Mouse (Mus musculus): ENCODE data around the gene Il1r2.

Il1r2 gene

DNA sequence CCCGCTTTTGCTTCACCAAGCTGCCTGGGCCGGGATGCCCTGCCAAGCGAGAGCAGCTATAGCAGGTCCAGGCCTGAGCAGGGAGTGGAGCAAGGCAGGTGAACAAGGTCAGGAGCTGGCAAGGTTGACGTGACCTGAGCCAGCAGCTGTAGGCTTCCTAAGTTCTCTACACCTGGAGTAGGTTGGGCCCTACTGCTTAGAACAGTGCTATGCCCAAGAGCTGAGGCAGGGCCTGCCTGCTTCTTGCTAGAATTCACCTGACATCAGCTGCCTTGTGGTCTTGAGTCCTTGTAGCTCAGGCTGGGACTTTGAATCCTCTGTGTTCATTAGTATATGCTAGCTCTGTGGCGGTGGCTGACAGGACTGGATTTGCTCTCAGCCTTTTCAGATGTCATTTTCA, at the start of gene Il1r2:
Il1r2 (plus strand) TSS at position 301 of the 400 bp plus-strand sequence.
- no peak for DNase-seq

DNA sequence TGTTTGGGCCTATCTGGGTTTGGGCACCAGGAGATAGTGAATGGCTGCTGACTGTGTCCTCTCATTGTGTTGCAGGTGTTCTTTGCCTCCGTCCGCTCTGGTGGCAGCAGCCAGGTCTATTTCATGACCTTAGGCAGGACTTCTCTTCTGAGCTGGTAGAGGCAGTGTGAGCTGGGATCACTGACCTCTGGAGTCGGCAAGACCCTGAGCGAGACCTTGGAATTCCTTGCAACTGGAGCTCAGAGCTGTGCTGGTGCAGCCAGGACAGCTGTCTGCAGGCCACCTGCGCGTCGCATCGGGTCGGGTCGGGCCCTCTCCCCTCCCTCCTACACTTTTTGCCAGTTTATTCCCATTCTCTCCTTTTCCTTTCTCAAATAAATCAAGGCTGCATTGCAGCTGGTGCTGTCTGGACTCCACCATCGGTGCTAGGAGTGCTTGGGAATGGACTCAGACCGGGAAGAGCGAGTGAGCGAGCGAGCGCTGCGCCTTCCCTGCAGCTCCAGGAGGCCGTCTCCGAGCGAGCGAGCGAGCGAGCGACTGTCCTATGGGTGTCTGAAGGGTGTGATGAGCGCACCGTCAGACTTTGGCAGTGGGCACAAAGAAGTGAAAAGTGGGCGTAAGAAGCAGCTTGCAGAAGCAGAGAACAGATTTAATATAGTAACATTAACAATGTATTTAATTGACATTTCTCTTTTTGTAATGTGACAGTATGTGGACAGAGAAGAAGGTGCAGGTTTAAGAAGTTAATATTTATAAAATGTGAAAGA, 49.1 kb upstream of the Il1r2 start:
- DNase-seq, result no peak

DNA sequence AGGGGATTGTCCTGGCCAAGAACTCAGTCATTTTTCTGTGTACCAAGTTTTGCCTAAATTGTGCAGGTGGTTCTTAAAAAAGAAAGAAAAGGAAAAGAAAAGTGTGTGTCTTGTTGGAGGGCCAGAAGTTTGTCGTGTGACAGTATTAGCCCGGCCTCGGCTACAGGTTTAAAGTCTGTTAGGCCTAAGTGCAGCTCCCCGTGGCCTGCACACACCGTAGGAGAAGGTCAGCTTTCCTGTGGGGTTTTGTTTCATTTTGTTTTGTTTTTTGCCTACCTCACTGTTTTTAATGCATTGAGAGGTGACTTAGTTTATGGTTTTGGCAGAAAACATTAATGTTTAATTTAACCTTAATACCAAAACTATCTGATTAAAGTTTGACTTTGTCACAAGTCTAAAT, 48.5 kb upstream of the Il1r2 start:
- DNase-seq, result no peak

DNA sequence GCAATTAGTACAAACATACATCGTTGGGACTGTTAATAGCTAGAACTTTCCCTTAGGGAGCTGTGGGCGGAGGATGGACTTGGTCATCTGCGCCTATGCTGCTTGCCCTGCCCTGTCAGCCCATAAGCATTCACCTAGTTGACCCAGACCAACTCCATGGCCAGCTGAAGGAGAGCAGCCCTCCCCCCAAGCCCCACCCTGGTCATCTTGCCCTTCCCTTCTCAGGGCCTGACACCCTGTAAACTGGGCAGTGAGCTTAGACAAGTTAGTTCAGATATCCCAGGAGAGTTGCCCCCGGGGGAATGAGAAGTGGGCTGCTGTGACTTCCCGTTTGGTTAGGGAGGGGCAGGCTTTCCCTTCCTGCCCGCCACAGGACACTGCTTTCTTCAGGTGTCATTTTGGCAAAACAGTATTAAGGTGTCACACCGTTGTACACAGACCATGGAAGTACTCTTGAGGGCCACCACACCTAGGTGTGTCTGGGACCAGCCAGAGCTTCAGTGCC, 46.7 kb upstream of the Il1r2 start:
- no peak for DNase-seq

DNA sequence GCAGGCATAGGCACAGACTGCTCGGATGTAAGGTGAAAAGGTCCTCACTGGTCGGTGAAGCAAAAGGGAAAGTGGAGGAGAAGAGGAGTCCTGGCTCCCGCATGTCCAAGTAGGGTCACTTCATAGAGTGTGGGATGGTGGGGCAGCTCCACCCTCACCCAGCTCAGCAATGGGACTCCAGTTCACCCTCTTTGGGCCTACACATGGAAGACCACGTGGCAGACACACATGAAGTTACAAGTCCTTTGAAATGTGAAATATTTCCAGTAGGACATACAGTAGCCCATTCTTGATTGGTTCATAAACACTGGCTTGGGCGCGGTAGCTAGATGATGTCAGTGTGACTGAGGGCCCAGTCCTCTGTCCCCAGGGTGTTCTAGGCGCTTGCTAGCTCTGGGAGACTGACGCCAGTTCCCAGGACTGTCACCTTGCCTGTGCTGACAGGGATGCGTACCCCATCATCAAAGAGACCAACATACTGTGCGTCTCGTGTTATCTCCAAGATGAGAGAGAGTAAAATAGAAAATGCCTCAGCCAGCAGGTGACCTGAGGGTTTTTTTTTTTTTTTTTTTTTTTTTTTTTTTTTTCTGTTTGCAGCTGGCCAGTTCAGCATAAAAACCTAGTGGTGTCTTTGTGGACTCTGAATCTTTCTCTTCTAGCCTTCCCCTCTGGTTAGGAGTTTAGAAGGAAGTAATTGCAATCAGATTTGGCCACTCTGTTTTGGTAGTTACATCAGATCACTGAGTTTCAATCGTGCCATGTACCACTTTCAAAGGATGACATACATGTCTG, 45.5 kb upstream of the Il1r2 start:
- DNase-seq, result no peak

DNA sequence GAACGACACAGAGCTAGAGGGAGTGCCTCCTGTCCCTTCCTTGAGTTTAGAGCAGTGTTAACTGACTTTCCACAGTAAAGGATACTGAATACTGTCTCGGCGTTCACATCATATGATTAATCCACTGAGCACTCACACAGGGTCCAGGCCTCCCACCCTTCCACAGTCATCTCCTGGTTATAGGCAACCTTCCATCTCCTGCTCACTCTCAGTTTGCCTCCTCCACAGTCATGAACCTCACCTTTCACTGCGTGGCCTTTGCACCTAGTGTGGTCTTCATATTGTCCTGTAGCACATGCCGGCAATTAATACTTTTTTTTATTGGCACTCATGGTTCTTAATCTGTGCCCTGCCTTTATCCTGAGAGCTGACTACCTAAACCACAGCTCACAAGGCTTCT, 44.3 kb upstream of the Il1r2 start:
- DNase-seq, result no peak

DNA sequence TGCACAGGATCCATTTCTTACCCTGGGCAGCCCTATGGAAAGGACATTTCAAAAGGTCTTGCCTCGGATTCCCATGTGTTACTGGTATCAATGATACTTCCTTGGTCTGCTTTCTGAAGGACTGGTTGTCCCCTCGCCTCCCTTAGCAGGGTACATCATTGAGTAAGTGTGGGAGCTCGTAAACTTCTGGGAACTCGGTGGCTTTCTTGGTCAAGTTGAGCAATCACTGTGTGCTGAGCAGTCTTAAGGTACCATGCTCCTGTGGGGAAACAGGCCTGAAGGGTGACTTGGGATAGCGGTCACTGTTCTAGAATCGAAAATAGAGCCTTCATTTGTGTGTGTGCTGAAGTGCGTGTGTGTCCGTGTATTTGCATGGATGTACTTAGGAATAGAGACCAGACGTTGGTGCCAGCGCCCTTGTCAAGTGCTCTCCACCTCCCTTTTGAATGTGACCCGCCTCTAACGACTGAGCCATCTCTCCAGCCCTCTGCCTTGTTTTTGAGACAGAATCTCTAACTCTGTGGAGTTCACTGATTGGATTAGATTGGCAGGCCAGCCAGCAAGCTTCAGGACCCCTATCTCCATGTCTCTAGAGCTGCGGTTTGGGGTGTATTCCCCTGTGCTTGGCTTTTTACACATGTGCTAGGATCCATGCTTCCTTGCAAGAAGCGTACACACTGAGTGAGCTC, 43.4 kb upstream of the Il1r2 start:
- no peak for DNase-seq

DNA sequence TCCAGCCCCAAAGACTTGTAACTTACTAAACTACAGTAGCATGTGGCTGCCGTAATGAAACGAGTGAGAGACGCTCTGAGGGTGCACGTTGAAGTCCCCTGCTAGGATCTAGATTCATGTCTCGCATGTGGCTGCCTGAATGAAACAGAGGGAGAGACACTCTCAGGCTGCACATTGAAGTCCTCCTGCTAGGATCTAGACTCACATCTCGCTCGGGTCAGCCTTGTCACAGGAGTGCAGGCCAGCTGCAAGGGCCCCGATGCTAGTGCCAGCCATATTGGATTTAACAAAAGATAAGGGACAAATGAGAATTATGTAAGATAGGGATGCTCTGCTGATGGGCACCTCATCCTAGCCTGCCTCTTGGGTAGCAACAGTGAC, 42.9 kb upstream of the Il1r2 start:
- DNase-seq, result no peak

DNA sequence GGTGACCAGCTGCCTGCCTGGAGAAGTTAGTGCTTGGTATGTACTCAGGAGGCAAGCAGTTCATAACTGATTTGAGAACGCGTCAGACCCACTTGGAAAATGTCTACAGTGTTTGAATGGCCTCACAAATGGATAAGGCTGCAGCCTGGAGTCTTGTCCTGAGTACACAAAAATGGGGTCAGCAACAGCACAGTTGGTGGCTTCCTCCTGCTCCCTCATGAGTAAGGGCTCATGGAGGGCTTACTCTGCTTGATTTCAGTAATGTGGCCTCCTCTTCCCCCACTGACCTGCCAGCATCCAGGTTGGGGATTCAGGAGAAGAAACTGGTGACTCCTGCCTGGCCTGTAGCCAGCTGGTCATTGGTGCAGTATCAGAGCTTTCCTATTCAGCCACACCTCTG, 42.3 kb upstream of the Il1r2 start:
- DNase-seq, result no peak

DNA sequence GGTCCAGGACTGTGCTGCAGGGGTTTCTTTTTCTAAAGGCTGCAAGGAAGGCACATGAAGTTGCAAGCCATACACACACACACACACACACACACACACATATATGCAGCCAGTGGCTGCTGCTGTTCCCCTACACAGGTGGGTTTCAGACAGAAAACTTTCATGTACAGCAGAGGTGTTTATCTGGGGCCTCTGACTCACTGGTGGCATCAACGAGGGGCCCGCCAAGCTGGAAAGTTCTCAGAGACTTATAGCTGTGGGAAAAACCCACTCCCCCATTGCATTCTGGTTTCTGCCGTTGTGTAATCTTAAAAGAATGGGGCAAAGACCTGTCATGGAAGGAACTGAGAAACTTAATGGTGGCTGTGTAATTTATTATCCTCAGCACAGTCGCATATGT, 40.6 kb upstream of the Il1r2 start:
- no peak for DNase-seq

DNA sequence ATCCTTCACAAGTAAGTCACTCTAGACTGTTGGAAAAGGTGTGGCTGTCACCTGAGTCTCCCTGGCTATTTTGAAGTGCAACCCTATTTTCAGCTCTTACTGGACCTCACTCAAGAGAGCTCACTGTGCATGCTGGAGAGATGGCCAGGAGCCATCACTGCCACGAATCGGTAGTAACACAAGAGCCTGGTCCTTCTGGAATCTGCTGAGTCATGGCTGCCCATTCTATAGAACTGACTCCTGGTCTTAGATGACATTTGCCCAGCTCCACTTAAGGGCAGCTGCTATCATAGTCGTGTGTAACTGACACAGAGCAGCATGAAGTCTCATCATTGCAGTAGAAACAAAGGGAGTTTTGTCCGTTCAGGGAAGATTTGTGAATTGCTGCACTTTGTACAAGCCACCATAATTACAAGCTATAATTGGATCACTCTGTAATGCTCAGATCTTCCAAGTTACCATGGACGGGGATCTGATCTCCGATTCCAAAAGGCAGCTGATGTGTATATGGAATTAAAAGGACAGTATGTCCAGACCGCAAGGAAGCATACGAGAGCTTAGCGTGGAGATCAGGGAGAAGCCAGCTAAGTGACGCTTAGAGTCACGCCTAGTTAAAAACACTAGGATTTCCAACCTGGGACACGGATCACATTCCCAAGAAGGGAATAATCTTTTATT, 40.0 kb upstream of the Il1r2 start:
- DNase-seq, result no peak

DNA sequence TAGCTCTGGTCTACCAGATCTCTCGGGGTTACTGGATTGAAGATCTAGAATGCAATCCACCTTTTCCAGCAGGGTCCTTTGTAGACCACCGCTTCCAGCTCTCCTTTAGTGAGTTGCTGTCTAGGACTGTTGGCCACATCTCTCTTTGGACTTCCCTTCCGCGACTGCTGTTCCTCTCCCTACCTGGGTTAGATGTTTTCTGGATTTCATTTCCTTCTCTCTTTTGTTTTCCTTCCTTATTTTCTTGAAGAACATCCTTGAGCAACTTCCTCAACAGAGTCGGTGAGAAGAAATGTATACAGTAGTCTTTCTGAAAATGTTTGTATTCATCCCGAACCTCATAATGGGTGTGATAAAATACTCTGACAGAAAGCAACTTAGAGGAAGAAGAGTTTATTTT, 36.0 kb upstream of the Il1r2 start:
- no peak for DNase-seq

DNA sequence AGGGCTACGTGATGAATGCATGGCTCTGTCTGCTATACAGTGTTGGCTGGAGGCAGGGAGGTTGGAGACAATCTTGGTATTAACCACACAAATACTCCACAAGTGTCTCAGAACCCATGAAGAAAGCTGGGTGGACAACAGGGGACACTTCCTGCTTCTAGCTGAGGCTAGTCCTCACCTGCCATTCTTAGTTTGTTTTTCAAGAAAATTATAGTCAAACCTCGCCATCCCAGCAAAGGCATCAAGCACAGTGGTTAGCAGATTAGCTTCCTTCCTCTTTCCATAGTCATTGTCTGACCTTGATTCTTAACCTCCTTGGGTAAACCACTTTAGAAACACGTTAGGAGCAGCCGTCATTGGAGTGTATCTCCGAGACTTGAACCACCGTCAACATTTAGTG, 28.2 kb upstream of the Il1r2 start:
- DNase-seq, result no peak

DNA sequence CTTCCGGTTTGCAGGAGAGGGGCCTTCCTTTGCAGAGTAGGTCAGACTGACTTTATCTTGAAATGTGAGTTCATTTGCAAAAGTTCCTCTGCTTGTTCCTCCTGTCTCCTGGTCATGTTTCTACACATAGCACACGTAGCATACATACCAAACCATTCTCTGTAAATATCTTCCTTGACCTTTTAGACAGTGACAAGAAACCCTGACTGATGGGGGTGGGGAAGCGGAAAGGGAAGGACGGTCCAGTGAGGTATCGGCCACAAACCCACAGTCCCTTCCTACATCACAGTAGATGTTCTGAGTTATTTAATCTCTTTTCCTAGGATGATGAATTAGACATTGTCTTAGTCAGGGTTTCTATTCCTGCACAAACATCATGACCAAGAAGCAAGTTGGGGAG, 27.3 kb upstream of the Il1r2 start:
- no peak for DNase-seq

DNA sequence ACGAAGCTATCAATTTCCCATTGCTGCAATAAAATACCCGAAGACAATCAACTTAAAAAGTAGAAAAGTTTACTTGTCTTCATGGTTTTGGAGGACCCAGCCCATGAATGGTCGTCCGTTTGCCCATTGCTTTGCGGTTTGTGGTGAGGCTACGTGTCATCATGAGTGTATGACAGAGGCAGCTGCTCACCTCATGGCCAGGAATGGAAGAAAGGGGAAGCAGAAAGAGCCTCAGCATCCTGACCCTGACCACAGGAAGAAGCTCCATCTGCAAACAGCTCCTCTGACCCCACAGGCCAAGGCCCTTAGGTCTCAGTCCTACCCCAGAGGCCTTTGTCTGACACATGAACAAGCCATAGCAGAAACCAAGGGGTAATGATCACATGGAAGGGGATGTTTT, 22.7 kb upstream of the Il1r2 start:
- no peak for DNase-seq

DNA sequence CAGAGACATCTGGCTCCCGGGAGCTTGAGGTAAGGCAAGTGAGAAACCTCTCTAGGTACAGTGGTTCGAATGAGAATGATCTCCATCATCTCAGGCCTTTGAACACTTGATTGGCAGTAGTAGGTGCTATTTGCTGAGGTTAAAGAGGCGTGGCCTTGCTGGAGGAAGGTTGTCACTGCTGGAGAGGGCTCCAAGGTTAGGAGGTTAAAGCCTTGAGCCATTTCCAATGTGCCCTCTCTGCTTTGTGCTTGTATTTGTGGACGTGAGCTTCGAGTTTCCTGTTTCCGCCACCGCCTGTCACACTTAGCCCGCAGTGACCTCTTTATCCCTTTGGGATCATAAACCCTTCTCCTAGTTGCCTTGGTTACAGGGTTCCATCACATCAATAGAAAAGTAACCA, 21.7 kb upstream of the Il1r2 start:
- DNase-seq, result no peak

DNA sequence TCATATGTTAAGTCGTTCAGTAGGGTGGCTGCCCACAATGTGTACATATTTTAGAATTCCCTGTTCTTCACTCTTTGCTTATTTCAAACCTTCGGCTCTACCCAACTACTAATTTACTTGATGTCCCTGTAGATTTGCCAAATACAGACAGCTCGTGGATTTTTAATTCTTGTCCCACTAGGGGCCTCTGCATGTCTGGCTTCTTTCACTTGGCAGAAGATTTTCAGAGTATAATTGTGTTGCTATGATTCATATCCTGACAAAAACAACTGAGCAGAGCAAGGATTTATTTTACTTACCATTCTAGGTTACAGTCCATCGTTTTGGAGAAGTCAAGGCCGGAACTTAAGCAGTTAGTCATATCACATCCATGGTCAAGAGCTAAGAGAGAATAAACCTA, 20.8 kb upstream of the Il1r2 start:
- no peak for DNase-seq

DNA sequence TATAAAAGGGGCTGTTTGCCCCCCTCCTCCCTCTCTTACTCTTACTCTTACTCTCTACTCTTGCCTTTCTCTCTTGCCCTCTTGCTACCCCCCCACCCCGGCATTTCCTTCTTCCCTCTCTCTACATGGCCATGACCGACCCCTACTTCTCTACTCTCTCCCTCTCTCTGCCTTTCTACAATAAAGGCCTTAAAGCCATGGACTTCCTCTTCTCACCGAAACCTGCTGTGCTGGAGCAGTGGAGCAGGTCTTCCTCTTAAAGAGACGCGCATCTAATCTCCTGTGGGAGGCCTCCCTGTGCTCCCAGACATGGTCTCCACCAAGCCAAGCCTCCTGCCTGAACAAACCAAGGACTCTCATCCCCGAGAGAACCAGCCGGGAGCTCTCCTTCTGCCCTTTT, 18.8 kb upstream of the Il1r2 start:
- no peak for DNase-seq

DNA sequence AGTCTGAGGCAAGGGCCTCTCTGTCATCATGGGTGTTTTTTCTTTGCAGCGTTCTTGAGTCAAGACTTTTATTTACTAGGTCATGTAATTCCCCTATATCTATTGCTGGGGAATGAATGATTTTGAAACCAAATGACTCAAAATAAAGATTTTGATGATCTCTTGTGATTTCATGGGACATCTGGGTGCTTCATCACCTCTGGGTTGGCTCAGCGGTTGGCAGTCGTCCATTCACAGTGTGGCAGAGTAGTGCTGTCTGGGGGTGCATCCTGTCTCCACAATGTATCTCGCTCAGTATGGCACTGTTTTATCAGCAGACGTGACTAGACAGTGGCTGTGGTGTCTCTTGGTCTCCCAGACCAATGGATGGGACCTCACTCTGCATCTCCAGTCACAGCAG, 17.9 kb upstream of the Il1r2 start:
- DNase-seq, result no peak

DNA sequence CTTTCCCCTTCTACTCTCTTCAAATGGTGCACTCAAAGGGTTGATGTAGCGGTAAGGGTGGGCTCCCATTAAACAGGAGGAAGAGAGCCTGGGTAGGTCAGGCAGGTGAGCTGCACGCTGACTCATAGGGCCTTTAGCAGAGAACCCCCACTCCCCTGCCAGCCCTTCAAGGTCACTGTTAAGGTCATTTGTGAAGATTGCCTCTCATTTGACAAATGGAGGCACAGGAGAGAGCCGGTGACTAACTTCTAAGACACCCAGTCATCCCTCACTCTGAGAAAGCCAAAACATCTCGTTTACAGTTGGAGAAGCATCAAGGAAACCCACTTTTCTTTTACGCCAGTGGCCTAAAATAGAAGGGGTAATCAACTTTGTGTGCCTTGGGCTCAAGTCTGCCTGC, 16.5 kb upstream of the Il1r2 start:
- no peak for DNase-seq

DNA sequence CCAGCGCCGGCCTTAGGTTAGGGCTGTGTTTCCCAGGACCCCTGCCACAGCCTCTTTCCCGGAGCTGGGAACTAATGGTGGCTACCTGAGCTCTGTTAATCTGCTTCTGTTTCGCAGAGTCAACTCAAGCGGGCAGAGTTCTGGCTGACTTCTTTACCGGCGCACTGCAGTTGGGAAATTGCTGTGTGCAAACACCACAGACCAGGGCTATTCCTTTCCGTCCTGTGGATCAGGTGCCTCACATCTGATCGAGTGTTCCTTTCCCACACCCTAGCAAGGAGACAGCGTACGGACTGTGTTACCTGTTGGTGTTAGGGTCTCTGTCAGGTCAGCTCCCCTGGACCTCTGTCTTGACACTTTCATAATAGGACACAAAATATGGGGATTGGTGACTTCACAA, 15.9 kb upstream of the Il1r2 start:
- DNase-seq, result no peak

DNA sequence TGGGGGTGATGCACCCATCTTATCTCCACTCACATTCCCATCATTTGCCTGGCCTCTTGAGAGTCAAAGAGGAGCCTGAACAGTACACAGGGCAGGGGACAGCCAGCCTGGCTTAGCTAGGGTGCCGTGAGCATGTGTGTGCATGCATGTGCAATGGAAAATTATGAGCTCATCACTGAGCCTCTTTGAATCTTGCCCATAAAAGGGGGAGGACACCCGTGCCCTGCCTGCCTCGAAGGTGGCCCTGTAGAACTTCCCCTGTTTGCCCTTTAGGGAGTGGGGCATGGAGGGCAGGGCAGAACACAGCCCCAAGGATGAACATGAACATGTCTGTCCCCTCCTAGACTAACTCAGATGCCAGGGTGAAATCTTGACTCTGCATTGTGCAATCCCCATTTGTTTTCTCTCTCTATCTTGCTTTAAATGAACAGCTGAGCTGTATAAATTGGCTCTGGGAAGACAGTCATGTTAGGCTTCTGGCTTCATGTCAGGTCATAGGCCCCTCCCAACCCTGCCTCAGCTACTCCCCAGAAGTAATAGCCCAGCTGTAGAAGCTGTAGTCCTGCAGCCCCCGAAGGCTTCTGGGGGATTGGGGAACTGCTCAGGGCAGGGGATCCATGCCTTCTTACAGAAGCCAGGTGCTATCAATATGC, 14.6 kb upstream of the Il1r2 start:
- no peak for DNase-seq

DNA sequence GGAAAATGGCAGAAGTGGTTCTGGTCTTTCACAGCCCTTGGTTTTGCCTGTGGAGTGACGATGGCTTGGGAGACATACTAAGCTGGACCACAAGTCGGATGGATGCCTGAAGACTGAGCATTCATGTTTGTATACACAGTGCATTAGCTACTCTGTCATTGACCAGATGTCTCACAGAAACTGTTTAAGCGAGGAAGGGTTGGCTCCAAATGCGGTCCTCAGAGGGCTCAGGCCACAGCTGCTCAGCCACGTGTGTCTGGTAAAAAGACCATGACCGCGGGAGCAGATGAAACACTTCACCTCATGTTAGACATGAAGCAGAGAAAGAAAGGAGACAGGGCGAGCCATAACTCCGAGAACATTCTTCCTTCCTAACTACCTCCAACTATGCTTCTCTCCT, 12.5 kb upstream of the Il1r2 start:
- DNase-seq, result no peak

Measured in cerebellum, adult 9-11 months (tissue).